Mouse (Mus musculus) heart, adult 2 months (tissue): Measurements from ENCODE around the gene Olfr1042.

Source experiments
- CTCF ChIP-seq: fragments of 200-600 bp; IDR thresholded peaks from 2 replicates; pipeline ENCODE4 v1.8.1; 2022; ENCODE audit warnings: antibody characterized with exemption, mild to moderate bottlenecking, moderate library complexity
- EP300 ChIP-seq: fragments of 200-500 bp; IDR thresholded peaks from 2 replicates; pipeline ENCODE4 v1.6.1; 2011; ENCODE audit warnings: low read depth, low read length, control low read depth; ENCODE audit not compliant: insufficient read depth
- POLR2A ChIP-seq: fragments of 200-500 bp; IDR thresholded peaks from 2 replicates; pipeline ENCODE4 v1.6.1; 2011; ENCODE audit warnings: mild to moderate bottlenecking, low read depth, low read length, control low read depth; ENCODE audit not compliant: insufficient read depth

- TF ChIP-seq CTCF (no peak), EP300 (no peak), POLR2A (no peak)
These were observed 5.8 kb upstream of the Olfr1042 start, which contains the start of gene Olfr1043 for GRCm38 (mm10) chr2:86167422-86167821.
